Mouse (Mus musculus) left cerebral cortex, adult 18-20 months (tissue): Measurements from ENCODE around the gene Ism2. TPM values are rescaled to one million over a fixed set of nuclear protein-coding genes. Genes with fewer than 3 reads are reported as not detected.
"Not testable (repeated sequence)": the region's sequence is repeated elsewhere in the genome, so short reads cannot be mapped to it uniquely, and the experiment has no call there.

ENCODE experiments used
- DNase-seq, 2 experiments: peaks; one replicate each; pipeline ENCODE4 v3.0.0; 2021 to 2022; ENCODE audit warnings: low spot score in 2 of 2, mixed read lengths in 1 of 2
- total RNA-seq, 2 experiments: library from RNA; stranded (reverse); gene quantifications; 2 replicates each; pipeline ENCODE4 v1.2.3; 2021

The Ism2 gene
- total RNA-seq, 2 experiments from 2014 or later, result 0.30 to 0.33 TPM

DNA sequence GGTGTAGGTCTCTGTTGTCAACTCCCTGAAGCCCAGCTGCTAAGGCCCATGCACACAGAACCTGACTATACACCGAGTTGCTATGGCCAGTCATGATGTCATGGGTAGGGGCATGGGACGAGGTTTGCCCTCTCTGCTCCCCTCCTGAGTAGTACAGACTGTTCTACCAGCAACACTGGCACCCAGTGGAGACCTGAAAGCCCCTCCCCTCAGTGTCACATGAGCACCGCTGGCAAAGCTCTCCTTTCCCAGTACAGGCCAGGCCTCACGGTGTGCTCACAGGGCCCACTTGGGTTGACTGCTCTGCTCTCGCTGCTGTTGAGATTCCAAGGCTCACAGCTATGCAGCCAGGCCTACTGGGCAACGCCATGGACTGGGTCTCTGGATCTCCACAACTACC lies 5.6 kb downstream of the Ism2 start:
- DNase-seq, result no peak

- no peak for DNase-seq
Observed at GRCm38 (mm10) chr12:87289100-87289499, 10.4 kb downstream of the Ism2 start.

GRCm38 (mm10) chr12:87284726-87285125 lies 14.8 kb downstream of the Ism2 start:
- no peak for DNase-seq

DNA sequence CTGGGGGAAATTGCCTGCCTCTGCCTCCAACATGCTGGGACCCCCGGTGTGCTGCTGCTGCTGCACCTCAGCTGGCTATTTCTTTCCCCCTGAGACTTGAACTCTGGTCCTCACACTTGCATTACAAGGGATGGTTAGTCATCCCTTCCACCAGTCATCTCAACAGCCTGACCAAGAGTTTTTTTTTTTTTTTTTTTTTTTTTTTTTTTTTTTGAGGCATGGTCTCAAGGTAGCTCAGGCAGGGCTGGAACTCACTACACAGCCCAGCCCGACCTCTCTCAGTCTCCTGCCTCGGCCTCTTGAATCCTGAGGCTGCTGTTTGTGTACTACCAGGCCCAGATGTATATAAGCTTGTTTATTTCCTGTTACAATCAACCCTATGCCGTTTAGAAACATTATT lies 15.2 kb downstream of the Ism2 start:
- no peak for DNase-seq

- no peak for DNase-seq
Observed at GRCm38 (mm10) chr12:87283706-87284105, 15.8 kb downstream of the Ism2 start.

GRCm38 (mm10) chr12:87282743-87283142 lies 16.8 kb downstream of the Ism2 start:
- no peak for DNase-seq

GRCm38 (mm10) chr12:87281766-87282165 lies 17.7 kb downstream of the Ism2 start:
- DNase-seq, result no peak

DNA sequence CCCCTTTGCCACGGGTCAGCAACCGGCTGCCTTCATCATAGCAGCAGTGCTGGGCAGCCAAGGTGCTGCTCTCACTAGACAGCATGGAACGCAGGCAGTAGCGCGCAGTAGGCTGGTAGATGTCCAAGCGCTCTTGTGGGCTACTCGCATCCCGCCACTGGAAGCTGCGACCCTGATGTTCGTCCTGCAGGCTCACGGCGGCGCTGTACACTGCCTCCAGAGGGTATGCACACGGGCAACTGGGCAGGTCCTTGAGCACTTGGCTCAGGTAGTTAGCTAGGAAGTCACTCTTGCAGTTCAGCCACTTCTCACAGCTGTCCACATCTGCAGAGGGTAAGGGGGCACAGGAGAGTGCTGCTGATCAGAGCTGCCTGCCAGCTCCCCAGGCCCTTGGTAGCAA lies 19.6 kb downstream of the Ism2 start:
- DNase-seq, result no peak

GRCm38 (mm10) chr12:87279350-87279749 lies 20.2 kb downstream of the Ism2 start:
- DNase-seq, result no peak

- no peak for DNase-seq
Observed at GRCm38 (mm10) chr12:87278118-87278730, 21.3 kb downstream of the Ism2 start.

DNA sequence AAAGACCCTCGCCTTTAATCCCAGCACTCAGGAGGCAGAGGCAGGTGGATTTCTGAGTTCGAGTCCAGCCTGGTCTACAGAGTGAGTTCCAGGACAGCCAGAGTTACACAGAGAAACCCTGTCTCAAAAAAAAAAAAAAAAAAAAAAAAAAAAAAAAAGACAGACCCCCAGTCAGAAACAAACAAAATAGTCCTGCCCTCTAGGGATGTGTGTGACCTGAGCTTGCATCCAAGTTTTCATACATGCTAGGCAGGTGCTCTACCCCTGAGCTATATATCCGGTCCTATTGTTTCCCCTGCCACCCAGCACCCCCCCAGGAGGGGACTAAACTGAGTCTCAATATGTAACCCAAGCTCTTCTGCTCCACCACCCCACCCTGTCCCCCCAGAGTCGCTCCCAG lies 22.3 kb downstream of the Ism2 start:
- not testable (repeated sequence) for DNase-seq

GRCm38 (mm10) chr12:87274853-87275831 lies 24.4 kb downstream of the Ism2 start:
- no peak for DNase-seq

- DNase-seq, result peak; percentile 12 to 30
Observed at GRCm38 (mm10) chr12:87267682-87268081, 31.8 kb downstream of the Ism2 start.

DNA sequence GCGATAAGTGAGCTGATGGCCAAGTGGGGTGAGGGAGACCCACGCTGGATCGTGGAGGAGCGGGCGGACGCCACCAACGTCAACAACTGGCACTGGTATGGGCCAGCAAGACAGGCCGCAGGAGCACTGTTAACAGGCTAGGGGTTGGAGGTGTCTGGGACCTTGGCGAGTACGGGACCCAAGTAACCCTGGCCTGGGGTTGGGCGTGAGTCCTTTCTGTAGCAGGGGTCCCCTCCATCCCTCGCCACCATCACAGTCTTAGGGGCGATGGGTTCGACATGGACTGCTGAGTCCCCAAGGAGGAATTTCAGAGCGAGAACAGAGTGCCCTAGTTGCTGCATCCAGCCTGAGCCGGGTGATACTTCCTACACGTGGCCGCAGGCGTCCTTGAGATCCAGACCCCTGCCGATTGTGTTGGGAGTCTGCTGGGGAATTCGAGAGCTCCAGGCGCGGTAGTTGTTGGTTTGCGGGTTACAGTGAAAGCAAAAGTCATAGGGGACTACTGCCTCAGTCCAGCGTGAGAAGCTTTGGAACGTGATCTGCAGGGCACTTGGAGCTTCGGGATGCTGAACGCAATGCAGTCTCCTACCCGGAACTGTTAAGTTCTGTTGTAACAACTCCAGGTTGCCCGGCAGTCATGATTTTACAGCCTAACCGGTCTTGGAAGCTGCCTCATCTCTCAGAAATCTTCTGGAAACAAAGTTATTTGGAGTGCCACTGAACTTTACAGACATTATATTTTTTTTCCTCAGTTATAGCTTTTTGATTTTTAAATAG lies 32.5 kb downstream of the Ism2 start:
- DNase-seq, result peak in 1 of 2 experiments; percentile 7

GRCm38 (mm10) chr12:87266108-87266826 lies 33.2 kb downstream of the Ism2 start, which contains the start of the genes Vipas39 and Ahsa1:
TSS of gene Vipas39 (minus strand) at chr12:87266256.
TSS of gene Ahsa1 (plus strand) at chr12:87266479.
- peak; percentile 80 to 87 for DNase-seq

DNA sequence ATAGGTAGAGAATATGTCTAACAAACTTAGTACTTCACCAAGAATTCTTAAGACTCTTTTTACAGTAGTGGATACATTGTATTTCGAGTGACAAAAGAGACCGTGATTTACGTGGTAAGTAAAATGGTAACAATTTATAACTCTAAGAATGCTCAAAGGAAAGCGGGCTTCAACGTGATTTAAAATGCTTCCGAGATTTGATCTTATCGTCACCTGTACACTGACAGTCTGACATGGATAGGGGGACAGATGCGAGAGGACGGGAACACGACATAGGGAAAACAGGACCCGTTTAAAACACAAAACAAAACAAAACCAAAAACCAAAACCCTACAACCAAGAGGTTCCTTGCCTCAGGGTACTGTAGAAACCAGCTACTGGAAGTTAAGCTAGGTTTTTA lies 34.1 kb downstream of the Ism2 start:
- no peak for DNase-seq

DNA sequence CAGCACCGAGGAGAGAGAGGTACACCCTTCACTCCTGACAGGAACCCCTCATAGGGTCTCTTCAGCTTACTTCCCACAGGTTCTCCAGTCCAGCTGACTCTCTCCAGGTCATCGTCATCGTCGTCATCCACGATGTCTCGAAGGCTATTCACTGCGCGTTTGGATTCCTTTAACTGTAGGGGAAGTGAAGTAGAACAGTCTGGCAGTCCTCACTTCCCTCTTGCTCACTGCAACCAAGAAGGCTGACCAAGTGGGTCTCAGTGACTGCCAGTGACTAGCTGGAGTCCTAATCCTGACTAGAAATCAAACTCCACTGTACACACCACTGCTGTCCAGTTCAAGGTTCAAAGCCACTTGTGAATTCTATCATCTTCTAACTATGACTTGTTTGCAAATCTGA lies 38.9 kb downstream of the Ism2 start:
- DNase-seq, result no peak

DNA sequence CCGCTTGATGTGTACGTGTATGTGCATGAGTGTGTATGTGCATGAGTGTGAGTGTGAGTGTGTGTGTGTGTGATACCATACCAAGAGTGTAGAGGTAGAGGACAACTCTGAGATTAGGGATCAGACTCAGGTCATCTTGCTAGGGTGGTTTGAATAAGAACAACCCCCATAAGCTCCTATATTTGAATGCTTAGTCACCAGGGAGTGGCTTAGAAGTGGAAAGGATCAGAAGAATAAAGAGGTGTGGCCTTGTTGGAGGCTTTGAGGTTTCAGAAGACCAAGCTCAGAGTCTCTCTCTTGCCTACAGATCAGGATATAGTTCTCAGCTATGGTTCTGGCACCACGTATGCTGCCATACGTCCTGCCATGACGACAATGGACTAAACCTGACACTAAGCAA lies 42.9 kb downstream of the Ism2 start:
- DNase-seq, result no peak

GRCm38 (mm10) chr12:87253878-87254277 lies 45.6 kb downstream of the Ism2 start:
- peak in 1 of 2 experiments; percentile 3 for DNase-seq

DNA sequence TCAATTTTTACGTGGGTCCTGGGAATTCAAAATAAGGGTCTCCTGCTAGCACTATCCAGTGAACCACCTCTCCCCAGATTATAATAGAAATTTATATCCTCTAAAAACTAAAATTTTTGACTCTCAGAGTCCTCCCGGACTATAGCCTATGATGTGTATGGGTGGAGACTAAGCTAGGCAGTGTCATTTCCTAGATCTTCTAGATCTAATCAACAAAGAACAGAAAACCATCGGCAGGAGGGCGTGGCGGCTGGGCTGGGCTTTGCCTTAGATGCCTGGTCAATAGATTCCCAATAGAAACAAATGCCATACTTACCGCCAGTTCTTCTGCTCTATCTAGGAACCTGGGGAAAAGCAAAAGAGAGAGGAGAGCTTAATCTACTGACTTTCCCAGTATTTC lies 49.3 kb downstream of the Ism2 start:
- no peak for DNase-seq

DNA sequence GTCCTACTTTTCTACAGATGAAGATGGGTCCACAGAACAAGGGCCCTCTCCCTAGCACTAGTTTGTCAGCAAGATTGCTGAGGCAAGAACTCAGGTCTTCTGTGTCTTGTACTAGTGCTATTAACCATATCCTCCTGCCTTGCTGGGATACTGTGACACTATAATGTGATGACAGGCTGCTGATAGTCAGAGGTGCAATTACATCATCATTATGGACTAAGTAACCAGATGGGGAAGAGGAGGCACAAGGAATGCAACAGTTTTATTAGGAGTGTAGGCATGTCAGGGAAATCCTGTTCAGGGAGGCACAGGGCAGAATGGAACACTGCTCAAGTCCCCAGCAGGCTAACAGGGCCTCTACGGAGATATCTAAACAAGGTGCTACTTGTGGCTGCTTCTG lies 60.9 kb downstream of the Ism2 start, which contains the start of gene Noxred1:
TSS of gene Noxred1 (minus strand) at position 101 of the 400 bp plus-strand sequence.
- no peak for DNase-seq
